Mouse (Mus musculus): Measurements from ENCODE around the gene Kif5c.

The Kif5c gene

GRCm38 (mm10) chr2:49746947-49747346, 127.8 kb downstream of the Kif5c start:
- DNase-seq (ENCODE audit: low spot score in 2 of 2), result no peak

GRCm38 (mm10) chr2:49747670-49748069, 128.6 kb downstream of the Kif5c start:
- no peak for DNase-seq (ENCODE audit: low spot score in 2 of 2)

GRCm38 (mm10) chr2:49748628-49749342, 129.7 kb downstream of the Kif5c start:
- no peak for DNase-seq (ENCODE audit: low spot score in 2 of 2)

GRCm38 (mm10) chr2:49749730-49750576, 130.9 kb downstream of the Kif5c start:
- DNase-seq (ENCODE audit: low spot score in 2 of 2), result no peak

- no peak for DNase-seq (ENCODE audit: low spot score in 2 of 2)
Measured at GRCm38 (mm10) chr2:49751544-49752210, 132.6 kb downstream of the Kif5c start.

- DNase-seq (ENCODE audit: low spot score in 2 of 2), result no peak
Measured at GRCm38 (mm10) chr2:49752211-49752607, 133.1 kb downstream of the Kif5c start.

- no peak for DNase-seq (ENCODE audit: low spot score in 2 of 2)
Measured at GRCm38 (mm10) chr2:49753062-49753461, 134.0 kb downstream of the Kif5c start.

GRCm38 (mm10) chr2:49755054-49755453, 136.0 kb downstream of the Kif5c start:
- DNase-seq (ENCODE audit: low spot score in 2 of 2), result no peak

GRCm38 (mm10) chr2:49757616-49758015, 138.5 kb downstream of the Kif5c start:
- no peak for DNase-seq (ENCODE audit: low spot score in 2 of 2)

- peak in 1 of 2 experiments; percentile 10 for DNase-seq (ENCODE audit: low spot score in 2 of 2)
Measured at GRCm38 (mm10) chr2:49764331-49764946, 145.3 kb downstream of the Kif5c start.

- DNase-seq (ENCODE audit: low spot score in 2 of 2), result no peak
Measured at GRCm38 (mm10) chr2:49768916-49769315, 149.8 kb downstream of the Kif5c start.

- DNase-seq (ENCODE audit: low spot score in 2 of 2), result no peak
Measured at GRCm38 (mm10) chr2:49770440-49770839, 151.3 kb downstream of the Kif5c start.

GRCm38 (mm10) chr2:49771172-49771571, 152.1 kb downstream of the Kif5c start:
- no peak for DNase-seq (ENCODE audit: low spot score in 2 of 2)

- DNase-seq (ENCODE audit: low spot score in 2 of 2), result peak in 1 of 2 experiments; percentile 16
Measured at GRCm38 (mm10) chr2:49773194-49773931, 154.3 kb downstream of the Kif5c start.

GRCm38 (mm10) chr2:49774180-49774579, 155.1 kb downstream of the Kif5c start:
- DNase-seq (ENCODE audit: low spot score in 2 of 2), result no peak

- DNase-seq (ENCODE audit: low spot score in 2 of 2), result no peak
Measured at GRCm38 (mm10) chr2:49775187-49775586, 156.1 kb downstream of the Kif5c start.

GRCm38 (mm10) chr2:49775735-49776134, 156.6 kb downstream of the Kif5c start:
- DNase-seq (ENCODE audit: low spot score in 2 of 2), result peak in 1 of 2 experiments; percentile 19

GRCm38 (mm10) chr2:49776407-49776806, 157.3 kb downstream of the Kif5c start:
- DNase-seq (ENCODE audit: low spot score in 2 of 2), result no peak

- no peak for DNase-seq (ENCODE audit: low spot score in 2 of 2)
Measured at GRCm38 (mm10) chr2:49787376-49788050, 168.4 kb downstream of the Kif5c start, which contains the start of gene Lypd6b. Gene Lypd6b, plus strand, starts transcription at chr2:49787688.

- DNase-seq (ENCODE audit: low spot score in 2 of 2), result no peak
Measured at GRCm38 (mm10) chr2:49788051-49788418, 168.9 kb downstream of the Kif5c start.

- DNase-seq (ENCODE audit: low spot score in 2 of 2), result no peak
Measured at GRCm38 (mm10) chr2:49788643-49789042, 169.5 kb downstream of the Kif5c start.
